Mouse (Mus musculus) small intestine, adult 2 months (tissue): ENCODE measurements around the gene Elmo2.

Source experiments
- CTCF ChIP-seq: fragments of 200-500 bp; IDR thresholded peaks from 2 replicates; pipeline ENCODE4 v1.5.1; 2012; ENCODE audit warnings: low read depth, mild to moderate bottlenecking, control low read depth, inconsistent platforms, low read length, moderate library complexity, mixed read lengths; ENCODE audit not compliant: insufficient replicate concordance, insufficient read length; ENCODE audit errors: extremely low read depth
- POLR2A ChIP-seq: fragments of 200-500 bp; IDR thresholded peaks from 2 replicates; pipeline ENCODE4 v1.6.1; 2012; ENCODE audit warnings: low read depth, mild to moderate bottlenecking, control low read depth, inconsistent platforms, low read length, moderate library complexity

DNA sequence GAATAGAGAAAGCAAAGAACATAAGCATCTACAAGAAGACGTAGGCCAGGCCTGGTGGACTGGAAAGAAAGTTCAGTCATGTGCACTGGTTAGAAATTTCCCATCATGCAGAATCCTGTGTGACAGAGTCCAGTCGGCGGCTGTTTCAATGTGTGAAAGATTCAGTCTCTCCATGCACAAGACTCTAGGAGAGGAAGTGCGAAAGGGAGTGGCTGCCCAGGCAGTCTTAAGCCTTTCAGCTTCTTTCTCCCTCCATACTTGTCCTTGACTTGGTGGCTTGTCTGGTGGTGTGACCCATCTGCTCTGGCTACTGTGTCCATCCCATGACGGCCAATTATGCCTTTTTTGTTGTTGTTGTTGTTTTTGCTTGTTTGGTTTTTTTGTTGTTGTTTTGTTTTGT is 19.9 kb upstream of the Elmo2 start:
- TF ChIP-seq POLR2A = no peak
- TF ChIP-seq CTCF = no peak
